Mouse (Mus musculus) cerebellum, adult 9-10 months (tissue): ENCODE data around the gene Dnah14.
"Not testable (repeated sequence)": the region's sequence is repeated elsewhere in the genome, so short reads cannot be mapped to it uniquely, and the experiment has no call there.

ENCODE experiments used
- DNase-seq: peaks from one replicate; pipeline ENCODE4 v3.0.0; 2022

Gene Dnah14

DNA sequence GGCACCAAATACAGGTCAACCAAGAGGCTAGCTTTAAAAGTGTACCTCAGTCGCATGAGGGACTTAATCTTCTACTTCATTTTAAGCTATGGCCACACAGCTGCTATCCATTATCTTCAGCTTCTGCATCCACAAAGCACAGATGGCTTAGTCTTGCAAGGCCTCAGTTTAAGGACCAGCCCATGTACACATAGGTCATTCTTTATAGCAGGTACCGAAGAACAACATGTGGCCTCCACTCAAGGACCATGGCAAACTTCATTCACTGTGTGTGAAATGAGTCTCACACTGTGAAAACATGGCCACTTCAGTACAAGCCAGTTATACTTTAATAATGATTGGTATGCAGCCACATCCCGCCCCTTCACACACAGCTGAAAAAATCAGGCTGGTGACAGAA is 34.8 kb downstream of the Dnah14 start:
- no peak for DNase-seq

GRCm38 (mm10) chr1:181615866-181616491 is 39.6 kb downstream of the Dnah14 start:
- DNase-seq, result peak; percentile 77

DNA sequence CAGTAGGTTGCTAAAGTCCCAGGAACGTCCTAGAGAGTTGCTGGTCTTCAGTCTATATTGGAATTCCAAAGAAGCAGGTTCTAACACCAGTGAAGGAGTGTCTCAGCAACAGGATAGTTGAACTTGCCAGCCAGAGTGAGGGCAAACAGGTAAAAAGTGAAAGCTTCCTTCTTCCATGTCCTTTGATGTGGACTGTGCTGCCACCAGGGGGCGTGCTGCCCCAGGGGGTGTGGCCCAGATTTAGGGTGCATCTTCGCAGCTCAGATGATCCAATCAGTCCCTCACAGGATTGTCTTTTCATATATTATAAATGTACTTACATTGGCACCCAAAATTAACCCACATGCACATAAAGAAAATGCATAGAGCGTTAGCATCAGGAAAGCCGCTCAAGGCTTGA is 41.0 kb downstream of the Dnah14 start:
- no peak for DNase-seq

GRCm38 (mm10) chr1:181623149-181623680 is 46.9 kb downstream of the Dnah14 start:
- DNase-seq, result no peak

- no peak for DNase-seq
Measured at GRCm38 (mm10) chr1:181624876-181625275, 48.5 kb downstream of the Dnah14 start.

DNA sequence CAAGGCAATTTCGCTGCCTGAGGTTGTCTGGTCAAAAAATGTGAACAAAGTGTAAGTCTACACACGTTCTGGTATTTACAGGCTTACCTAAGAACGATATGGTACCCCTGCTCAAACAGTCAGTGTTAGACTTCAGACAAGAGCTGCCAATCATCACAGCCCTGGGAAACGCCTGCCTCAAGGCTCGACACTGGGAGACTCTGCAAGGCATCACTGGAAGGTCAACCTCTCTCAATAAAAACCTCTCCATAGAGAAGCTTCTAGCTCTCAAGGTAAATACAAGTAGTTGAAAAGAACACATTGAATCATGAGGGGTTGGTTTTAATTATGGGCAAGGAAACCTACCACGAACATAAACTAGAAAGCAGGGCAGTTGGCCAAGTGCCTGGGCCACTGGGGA is 51.9 kb downstream of the Dnah14 start:
- no peak for DNase-seq

GRCm38 (mm10) chr1:181631371-181631770 is 55.0 kb downstream of the Dnah14 start:
- no peak for DNase-seq

GRCm38 (mm10) chr1:181637997-181638713 is 61.8 kb downstream of the Dnah14 start:
- DNase-seq, result no peak

GRCm38 (mm10) chr1:181640383-181640782 is 64.0 kb downstream of the Dnah14 start:
- no peak for DNase-seq

GRCm38 (mm10) chr1:181647467-181647866 is 71.1 kb downstream of the Dnah14 start:
- DNase-seq, result no peak

- DNase-seq, result no peak
Measured at GRCm38 (mm10) chr1:181653481-181653880, 77.1 kb downstream of the Dnah14 start.

DNA sequence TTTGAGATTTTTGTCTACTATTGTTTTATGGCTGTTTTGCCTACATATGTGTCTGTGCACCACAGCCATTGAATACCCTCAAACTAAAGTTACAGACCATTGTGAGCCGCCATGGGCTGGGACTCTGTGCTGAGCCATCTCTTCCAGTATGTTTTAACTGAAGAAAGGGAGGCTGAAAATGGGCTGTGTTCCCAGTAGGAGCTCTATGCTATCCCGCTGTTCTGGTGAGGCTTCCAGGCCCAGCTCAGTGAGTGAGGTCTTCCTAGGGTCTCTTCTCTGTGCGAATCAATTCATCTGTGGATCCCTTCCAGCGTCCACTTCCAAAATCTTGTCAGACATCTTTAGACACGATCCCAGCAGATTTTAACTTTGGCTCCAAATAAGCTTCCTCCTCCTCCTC is 80.1 kb downstream of the Dnah14 start:
- peak; percentile 12 for DNase-seq

- no peak for DNase-seq
Measured at GRCm38 (mm10) chr1:181666801-181667200, 90.4 kb downstream of the Dnah14 start.

GRCm38 (mm10) chr1:181694729-181695498 is 118.6 kb downstream of the Dnah14 start:
- DNase-seq, result no peak

DNA sequence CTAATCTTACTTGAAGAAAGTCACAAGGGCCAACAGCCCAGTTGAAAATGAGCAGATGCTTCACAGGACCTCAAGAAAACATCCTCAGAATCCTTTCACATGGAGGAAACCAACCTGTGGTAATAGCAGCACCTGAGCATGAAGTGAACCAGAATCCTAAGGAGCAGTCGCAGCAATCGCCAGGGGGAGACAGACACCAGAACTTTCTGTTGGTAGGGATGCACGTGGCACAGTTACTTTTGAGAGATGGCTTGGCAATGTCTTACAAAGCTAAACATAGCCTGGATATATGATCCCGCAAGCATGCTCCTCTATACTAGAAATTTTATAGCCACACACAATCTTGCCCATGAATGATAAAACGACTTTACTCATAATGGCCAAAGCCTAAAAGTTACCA is 152.3 kb downstream of the Dnah14 start:
- peak; percentile 2 for DNase-seq

GRCm38 (mm10) chr1:181733517-181733916 is 157.2 kb downstream of the Dnah14 start:
- DNase-seq, result no peak

- no peak for DNase-seq
Measured at GRCm38 (mm10) chr1:181740259-181740658, 163.9 kb downstream of the Dnah14 start.

DNA sequence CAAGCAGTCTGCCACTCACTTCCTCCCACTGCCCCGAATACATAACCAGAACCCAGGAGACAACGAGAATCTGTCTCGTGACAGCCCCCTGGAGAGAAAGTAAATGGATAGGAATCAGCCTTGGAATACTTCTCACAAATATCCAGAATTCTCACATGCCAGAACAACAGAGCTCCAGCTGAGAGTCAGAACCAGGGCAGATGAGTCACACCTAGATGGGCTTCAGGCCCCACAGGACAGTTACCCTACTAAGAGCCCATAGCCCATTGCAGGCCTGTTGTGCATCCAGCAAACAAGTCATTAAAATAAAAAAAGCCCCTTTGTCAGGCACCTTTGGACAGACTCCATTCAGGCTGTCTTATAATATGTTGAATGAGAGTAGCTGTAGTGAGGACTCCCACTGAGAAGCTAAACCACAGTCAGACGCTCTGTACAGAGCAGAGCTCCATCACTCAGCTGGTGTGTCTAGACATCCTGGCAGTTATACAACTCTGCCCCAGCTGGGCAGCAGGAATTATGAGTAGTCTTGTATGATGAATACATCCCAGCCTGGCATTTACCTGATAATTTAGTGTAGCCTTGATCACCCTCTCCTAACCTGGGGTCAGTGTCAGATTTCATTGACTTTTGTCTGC is 166.0 kb downstream of the Dnah14 start:
- no peak for DNase-seq

DNA sequence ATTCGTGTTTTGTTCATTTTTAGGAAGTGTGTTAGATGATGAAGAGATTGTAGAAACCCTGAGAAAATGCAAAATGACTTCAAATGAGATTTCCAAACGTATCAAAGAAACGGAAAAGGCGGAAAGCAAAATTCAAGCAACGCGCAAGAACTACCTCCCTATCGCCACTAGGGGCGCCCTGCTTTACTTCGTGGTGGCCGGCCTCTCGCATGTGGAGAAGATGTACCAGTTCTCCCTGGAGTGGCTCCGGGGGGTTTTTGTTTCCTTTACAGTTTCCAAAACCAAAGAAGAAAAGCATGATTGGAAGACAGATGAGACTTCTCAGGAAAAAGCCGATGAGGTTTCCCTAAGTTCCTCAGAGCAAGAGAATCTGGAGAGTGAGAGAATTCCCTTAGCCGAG is 193.0 kb downstream of the Dnah14 start:
- DNase-seq, result no peak

- no peak for DNase-seq
Measured at GRCm38 (mm10) chr1:181771871-181772270, 195.5 kb downstream of the Dnah14 start.

GRCm38 (mm10) chr1:181776541-181776940 is 200.2 kb downstream of the Dnah14 start:
- DNase-seq, result no peak

- DNase-seq, result not testable (repeated sequence)
Measured at GRCm38 (mm10) chr1:181782600-181782999, 206.2 kb downstream of the Dnah14 start.

- DNase-seq, result no peak
Measured at GRCm38 (mm10) chr1:181789952-181790351, 213.6 kb downstream of the Dnah14 start.
